Mouse (Mus musculus) hindbrain, postnatal 0 days (tissue): ENCODE results near the gene Abcb1b. TPM values are rescaled to one million over a fixed set of nuclear protein-coding genes. Genes with fewer than 3 reads are reported as not detected.
"Not testable (repeated sequence)": the region's sequence is repeated elsewhere in the genome, so short reads cannot be mapped to it uniquely, and the experiment has no call there.

Experiments
- ATAC-seq: fragments of 200-750 bp; cut with Nextera tagmentation; 2 replicates; pipeline ENCODE4 v1.8.0; 2017; ENCODE audit warnings: mild to moderate bottlenecking, moderate TSS enrichment, moderate library complexity
- DNase-seq: peaks from one replicate; pipeline ENCODE4 v3.0.0-alpha.2; 2015; ENCODE audit warnings: low spot score
- H3K27ac ChIP-seq: fragments of 300-500 bp; sonication (generic); 2 replicates; pipeline ENCODE4 v1.5.1; 2014; ENCODE audit warnings: mild to moderate bottlenecking
- H3K27me3 ChIP-seq: fragments of 300-500 bp; sonication (generic); 2 replicates; pipeline ENCODE4 v1.6.1; 2014; ENCODE audit warnings: low read length, mixed read lengths; ENCODE audit not compliant: insufficient read depth
- H3K36me3 ChIP-seq: fragments of 300-500 bp; sonication (generic); 2 replicates; pipeline ENCODE4 v1.6.1; 2014; ENCODE audit warnings: low read length, mixed read lengths; ENCODE audit not compliant: insufficient read depth
- H3K4me1 ChIP-seq: fragments of 300-500 bp; sonication (generic); 2 replicates; pipeline ENCODE4 v1.6.1; 2014; ENCODE audit warnings: antibody characterized with exemption, low read length, mixed read lengths; ENCODE audit not compliant: insufficient read depth
- H3K4me2 ChIP-seq: fragments of 300-500 bp; sonication (generic); 2 replicates; pipeline ENCODE4 v1.6.1; 2014; ENCODE audit warnings: low read depth, mild to moderate bottlenecking, low read length, moderate library complexity, mixed read lengths
- H3K4me3 ChIP-seq: fragments of 300-500 bp; sonication (generic); 2 replicates; pipeline ENCODE4 v1.5.1; 2014; ENCODE audit warnings: low read length
- H3K9ac ChIP-seq: fragments of 300-500 bp; sonication (generic); replicated peaks from 2 replicates; pipeline ENCODE4 v1.6.1; 2014; ENCODE audit warnings: mild to moderate bottlenecking, low read length, moderate library complexity, mixed read lengths
- H3K9me3 ChIP-seq: fragments of 300-500 bp; sonication (generic); 2 replicates; pipeline ENCODE4 v1.6.1; 2016; ENCODE audit warnings: low read length, mixed read lengths
- CTCF ChIP-seq: IDR thresholded peaks from 2 replicates; pipeline ENCODE4 v1.5.1; 2016; ENCODE audit warnings: antibody characterized with exemption, control low read depth, low read depth
- WGBS: fragments of 180-500 bp; shearing (Covaris S2); extraction: QIAGEN DNeasy Blood & Tissue Kit; methylation state at CpG from one replicate; pipeline ENCODE4 v1.1.7; 2014; 5-methylcytosine and 5-hydroxymethylcytosine counted together
- polyA plus RNA-seq: library from polyadenylated mRNA; unstranded; fragments of >200 nt; fragmentation: Nextera tagmentation; extraction: Ambion mirVana; gene quantifications from 2 replicates; pipeline ENCODE4 v1.2.1, GENCODE M21; 2015
- total RNA-seq: library from RNA; depleted of rRNA; stranded (reverse); fragments of >200 nt; gene quantifications from 2 replicates; pipeline ENCODE4 v1.2.3, GENCODE M21; 2014

The Abcb1b gene
- total and polyA plus RNA-seq, 2 experiments from 2014 or later, result 0.99 to 1.4 TPM

DNA sequence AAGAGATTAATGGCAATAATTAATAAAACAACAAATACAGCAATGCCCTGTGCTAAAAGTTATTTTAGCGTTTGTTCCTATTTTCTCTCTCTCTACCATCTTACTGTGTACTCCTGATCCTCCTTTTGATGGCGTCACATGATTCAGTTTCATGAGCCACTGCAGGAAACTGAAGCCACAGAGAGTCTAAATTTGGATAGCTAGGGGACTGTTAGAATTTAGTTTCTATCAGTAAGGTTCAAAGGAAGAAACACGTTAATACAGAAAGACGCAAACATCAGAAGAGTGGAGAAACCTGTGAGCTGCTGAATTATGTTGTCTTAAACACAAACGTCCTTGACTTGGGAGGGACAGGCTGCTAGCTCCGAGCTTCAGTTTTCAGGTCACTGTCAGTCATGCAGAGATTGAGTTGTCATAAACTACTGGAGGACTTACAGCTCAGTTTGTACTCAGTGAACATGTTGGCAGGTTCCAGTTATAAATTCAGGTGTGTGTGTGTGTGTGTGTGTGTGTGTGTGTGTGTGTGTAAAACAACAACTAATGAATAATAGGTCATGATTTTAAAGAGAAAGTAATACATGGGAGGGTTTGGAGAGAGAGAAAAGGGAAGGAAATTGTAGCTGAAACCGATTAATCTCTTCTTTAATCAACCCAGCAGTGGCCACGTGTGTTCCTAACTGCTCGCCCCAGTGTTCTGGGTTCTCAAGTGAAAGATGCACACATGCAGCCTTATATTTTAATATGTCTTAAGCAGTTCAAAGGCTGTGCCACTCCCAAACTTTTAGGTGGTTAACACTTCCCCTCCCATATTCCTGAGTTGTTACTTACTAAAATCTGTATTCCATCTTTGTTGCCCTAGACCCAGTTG, 9.4 kb downstream of the Abcb1b start:
- no peak for ATAC-seq
- no peaks in the 10 kb centered on the region for H3K9me3 ChIP-seq
- DNase-seq, result no peak
- H3K27me3 ChIP-seq, result no peaks in the 10 kb centered on the region
- no peak overlapping the region for H3K4me3 ChIP-seq
- no peak overlapping the region for H3K27ac ChIP-seq
- H3K9ac ChIP-seq, result no peak overlapping the region
- WGBS, result 88% methylated on average over 9 of the region's 9 CpGs
- no peaks in the 10 kb centered on the region for H3K4me1 ChIP-seq
- no peak for TF ChIP-seq CTCF
- H3K4me2 ChIP-seq, result no peak overlapping the region
- H3K36me3 ChIP-seq, result no peaks in the 10 kb centered on the region

DNA sequence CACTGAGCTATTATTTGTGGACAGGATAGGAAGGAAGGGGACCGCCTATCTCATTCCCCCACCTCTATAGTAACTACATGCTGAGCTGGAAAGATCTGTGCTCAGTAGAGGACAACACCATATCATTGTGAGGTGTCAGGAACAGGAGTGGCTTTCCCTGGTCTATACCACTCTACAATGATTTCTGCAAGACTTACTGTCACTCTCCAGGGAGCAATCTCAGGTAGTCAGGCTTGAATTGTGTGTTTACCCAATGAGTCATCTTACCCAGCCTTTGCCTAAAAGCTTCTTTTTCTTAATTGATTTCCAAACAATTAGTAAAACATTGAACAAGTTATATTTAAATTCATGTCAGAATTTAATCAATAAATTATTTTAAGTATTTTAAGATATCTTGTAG, 15.9 kb downstream of the Abcb1b start:
- Histone ChIP-seq H3K9me3 (no peaks in the 10 kb centered on the region), H3K36me3 (no peaks in the 10 kb centered on the region), H3K4me1 (no peaks in the 10 kb centered on the region), H3K4me2 (no peak overlapping the region), H3K27ac (no peak overlapping the region), H3K9ac (no peak overlapping the region), H3K27me3 (no peaks in the 10 kb centered on the region), H3K4me3 (no peak overlapping the region)
- TF ChIP-seq CTCF, result no peak
- DNase-seq, result no peak
- ATAC-seq, result no peak
- WGBS, result 91% methylated on average over 1 of the region's 1 CpGs

DNA sequence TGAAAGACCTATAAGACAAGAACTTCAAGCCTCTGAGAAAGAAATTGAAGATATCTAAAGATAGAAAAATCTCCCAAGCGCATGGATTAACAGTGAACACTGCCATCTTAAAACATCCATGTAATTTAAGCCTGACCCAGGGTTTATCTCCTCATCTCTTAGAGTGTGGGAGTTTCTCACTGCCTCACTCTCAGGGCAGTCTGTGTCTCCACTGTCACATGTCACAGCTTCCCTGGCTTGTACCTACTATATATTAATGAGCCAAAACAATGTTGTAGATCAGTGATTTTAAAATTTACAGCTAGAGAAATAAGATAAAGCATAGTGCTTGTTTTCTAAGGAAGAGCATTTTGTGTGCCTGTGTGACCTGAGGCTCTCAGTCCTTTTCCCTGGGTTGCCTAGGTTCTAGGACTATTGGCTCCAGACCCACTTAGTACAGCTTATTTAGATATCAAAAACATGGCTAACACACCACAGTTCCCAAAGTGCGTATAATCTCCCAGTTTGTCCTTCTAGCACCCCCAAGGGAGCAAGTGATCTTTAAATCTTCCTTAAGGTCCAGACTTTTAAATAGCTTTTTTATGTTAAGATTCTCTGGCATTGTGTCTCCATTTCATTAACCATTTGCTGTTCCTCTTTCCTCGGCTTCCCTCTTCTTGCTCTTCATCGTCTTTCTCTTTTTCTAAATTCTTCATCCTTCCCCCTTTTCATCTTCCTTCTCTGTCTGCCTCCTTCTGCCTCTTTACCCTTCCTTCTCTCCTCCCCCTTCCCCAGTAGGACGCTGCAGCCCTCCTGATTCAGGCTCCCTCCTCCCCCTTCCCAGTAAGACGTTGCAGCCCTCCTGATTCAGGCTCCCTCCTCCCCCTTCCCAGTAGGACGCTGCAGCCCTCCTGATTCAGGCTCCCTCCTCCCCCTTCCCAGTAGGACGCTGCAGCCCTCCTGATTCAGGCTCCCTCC, 22.0 kb downstream of the Abcb1b start:
- Histone ChIP-seq H3K4me3 (peak overlapping the region; percentile 21), H3K9me3 (no peaks in the 10 kb centered on the region), H3K4me2 (peak overlapping the region; percentile 50), H3K27me3 (no peaks in the 10 kb centered on the region), H3K36me3 (no peaks in the 10 kb centered on the region), H3K9ac (0 out of 2 replicates have a peak overlapping the region, but pooled peaks have one; percentile 14), H3K4me1 (no peaks in the 10 kb centered on the region), H3K27ac (no peak overlapping the region)
- ATAC-seq (no peak), DNase-seq (no peak)
- no peak for TF ChIP-seq CTCF
- WGBS, result 15% methylated on average over 7 of the region's 8 CpGs

DNA sequence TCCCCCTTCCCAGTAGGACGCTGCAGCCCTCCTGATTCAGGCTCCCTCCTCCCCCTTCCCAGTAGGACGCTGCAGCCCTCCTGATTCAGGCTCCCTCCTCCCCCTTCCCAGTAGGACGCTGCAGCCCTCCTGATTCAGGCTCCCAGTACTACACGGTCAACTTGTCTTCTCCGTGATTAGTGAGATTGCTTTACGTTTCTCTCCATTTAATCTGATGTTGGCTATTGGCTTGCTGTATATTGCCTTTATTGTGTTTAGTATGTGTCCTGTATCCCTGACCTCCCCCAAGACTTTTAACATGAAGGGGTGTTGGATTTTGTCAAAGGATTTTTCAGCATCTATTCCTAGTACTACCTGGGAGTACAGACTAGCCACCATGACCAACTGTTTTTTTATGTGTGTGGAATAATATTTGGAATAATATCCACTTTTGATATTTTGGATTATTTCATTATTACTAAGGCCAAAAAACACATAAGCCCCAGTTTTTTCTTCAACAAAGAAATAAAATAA, 22.7 kb downstream of the Abcb1b start:
- ATAC-seq, H3K36me3 ChIP-seq, H3K9ac ChIP-seq, H3K27me3 ChIP-seq, H3K27ac ChIP-seq, H3K9me3 ChIP-seq, DNase-seq, H3K4me1 ChIP-seq: not testable (repeated sequence)
- Histone ChIP-seq H3K4me2 (peak overlapping the region; percentile 50; the same call in 1 of the 2 replicates), H3K4me3 (peak overlapping the region; percentile 21; the same call in 1 of the 2 replicates)
- WGBS, result 2% methylated on average over 4 of the region's 6 CpGs

DNA sequence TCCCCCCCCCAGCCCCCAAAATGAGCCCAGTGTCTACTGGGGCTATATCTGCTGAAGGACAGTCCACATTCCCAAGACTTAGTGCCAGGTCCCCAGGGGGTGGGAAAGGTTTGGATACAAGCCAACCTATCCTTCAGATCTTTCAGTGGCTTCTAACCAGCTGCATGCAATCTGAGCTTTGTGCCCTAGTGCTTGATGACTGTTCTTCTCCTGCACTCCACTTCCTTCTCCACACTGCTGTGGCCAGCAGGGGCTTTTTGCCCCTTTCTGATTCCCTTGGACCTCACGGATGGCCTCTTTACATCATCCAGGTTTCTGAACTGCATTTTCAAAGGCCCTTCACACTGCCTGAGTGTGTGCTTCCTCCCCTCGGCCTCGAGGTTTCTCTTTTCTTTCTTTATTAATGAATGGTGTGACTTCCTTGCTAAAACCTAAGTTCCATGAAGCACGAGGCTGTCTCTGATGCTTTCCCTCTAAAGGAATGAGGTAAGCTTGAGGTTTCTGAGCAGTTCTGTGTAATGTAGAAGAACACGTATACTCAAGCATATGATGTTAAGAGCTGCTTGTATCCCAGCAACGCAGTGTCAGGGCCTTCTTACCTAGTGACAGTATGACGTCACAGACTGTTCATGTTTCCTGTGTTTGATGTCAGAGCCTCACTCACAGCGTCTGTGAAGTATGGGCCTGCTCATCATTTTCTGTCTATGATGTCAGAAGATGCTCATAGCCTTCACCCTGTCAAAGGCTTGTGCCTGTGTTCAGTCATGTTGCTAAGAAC, 40.9 kb downstream of the Abcb1b start:
- no peak for DNase-seq
- H3K4me2 ChIP-seq, result no peak overlapping the region
- H3K9me3 ChIP-seq, result no peaks in the 10 kb centered on the region
- no peak overlapping the region for H3K4me3 ChIP-seq
- H3K36me3 ChIP-seq, result no peaks in the 10 kb centered on the region
- H3K27ac ChIP-seq, result no peak overlapping the region
- 56% methylated on average over 8 of the region's 8 CpGs for WGBS
- no peak overlapping the region for H3K9ac ChIP-seq
- no peaks in the 10 kb centered on the region for H3K27me3 ChIP-seq
- H3K4me1 ChIP-seq, result no peaks in the 10 kb centered on the region
- no peak for ATAC-seq
- no peak for TF ChIP-seq CTCF

DNA sequence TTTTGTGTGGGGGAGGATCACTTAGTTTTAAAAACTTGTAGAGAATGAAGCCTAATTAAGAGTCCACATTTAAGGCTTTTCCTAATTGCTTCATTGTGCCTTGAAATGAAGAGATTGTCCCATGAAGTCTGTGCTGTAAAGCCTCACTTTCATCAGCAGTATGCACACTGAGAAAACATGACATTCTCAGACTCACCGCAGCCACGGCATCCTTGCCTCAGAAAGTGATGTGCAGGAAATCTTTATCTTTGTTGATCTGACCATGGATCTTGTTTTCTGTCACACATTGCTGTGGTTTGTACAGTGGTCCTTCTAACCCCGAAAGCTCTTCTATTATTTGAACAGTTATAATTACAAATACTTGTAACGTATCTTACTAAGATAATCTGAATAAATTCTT, 41.7 kb downstream of the Abcb1b start:
- no peak for TF ChIP-seq CTCF
- no peak for DNase-seq
- WGBS, result 89% methylated on average over 4 of the region's 4 CpGs

More for the DNA sequence above, 41.7 kb downstream of the Abcb1b start:
- no peaks in the 10 kb centered on the region for H3K9me3 ChIP-seq
- no peaks in the 10 kb centered on the region for H3K36me3 ChIP-seq
- no peak for ATAC-seq
- H3K4me3 ChIP-seq, result no peak overlapping the region
- H3K4me2 ChIP-seq, result no peak overlapping the region
- no peaks in the 10 kb centered on the region for H3K4me1 ChIP-seq
- H3K27ac ChIP-seq, result no peak overlapping the region
- H3K27me3 ChIP-seq, result no peaks in the 10 kb centered on the region
- no peak overlapping the region for H3K9ac ChIP-seq
